In genomic region chr12:55301472-55302300, GRCm38 (mm10) we compare ENCODE assay signal across 8 mouse cellular contexts. TPM values are rescaled to one million over a fixed set of nuclear protein-coding genes. Genes with fewer than 3 reads are reported as not detected.
DNase-seq lines count a peak whose midpoint lies in the region; ATAC-seq lines count a peak whose summit lies in the region.

No protein-coding gene starts in this region.

- peaks cover 26% of the 10 kb centered on the region for H3K36me3 ChIP-seq in hindbrain, embryonic 12.5 days
- peaks cover 22% of the 10 kb centered on the region for H3K36me3 ChIP-seq in midbrain, embryonic 12.5 days

- H3K27ac ChIP-seq in hindbrain, embryonic 12.5 days, result peak overlapping the region; percentile 84; the same call in 1 of the 2 replicates
- peak overlapping the region; percentile 84; the same call in 1 of the 2 replicates for H3K27ac ChIP-seq in midbrain, embryonic 12.5 days (replicated peaks)

- peaks cover 28% of the 10 kb centered on the region for H3K4me1 ChIP-seq in hindbrain, embryonic 12.5 days
- peaks cover 27% of the 10 kb centered on the region for H3K4me1 ChIP-seq in midbrain, embryonic 12.5 days

- DNase-seq in adrenal gland, adult 2 months, result peak; percentile 13
- no peak for DNase-seq in adrenal gland, postnatal 36 days
- DNase-seq in spleen, postnatal 10 days (ENCODE audit: low spot score in 2 of 2), result peak; percentile 32 to 48
- no peak for DNase-seq in spleen, postnatal 36 days (ENCODE audit: low spot score in 2 of 2)
- DNase-seq in right cerebral cortex, postnatal 36 days (ENCODE audit: low spot score in 2 of 2), result no peak
- DNase-seq in frontal cortex, postnatal 14 days (ENCODE audit: low spot score in 2 of 2), result no peak

- ATAC-seq in hindbrain, embryonic 12.5 days (ENCODE audit: low FRiP score), result no peak
- no peak for ATAC-seq in midbrain, embryonic 12.5 days (ENCODE audit: low FRiP score, low read depth)

- H3K27me3 ChIP-seq in hindbrain, embryonic 12.5 days, result no peaks in the 10 kb centered on the region
- H3K27me3 ChIP-seq in midbrain, embryonic 12.5 days, result no peaks in the 10 kb centered on the region

- WGBS in hindbrain, embryonic 12.5 days, result 52% methylated on average over 11 of the region's 11 CpGs
- 51% methylated on average over 11 of the region's 11 CpGs for WGBS in midbrain, embryonic 12.5 days

- H3K9ac ChIP-seq in hindbrain, embryonic 12.5 days, result peak overlapping the region; percentile 70
- peak overlapping the region; percentile 72 for H3K9ac ChIP-seq in midbrain, embryonic 12.5 days (replicated peaks)

- H3K4me3 ChIP-seq in hindbrain, embryonic 12.5 days, result peak overlapping the region; percentile 59
- H3K4me3 ChIP-seq in midbrain, embryonic 12.5 days, result peak overlapping the region; percentile 67

- peak overlapping the region; percentile 65 for H3K4me2 ChIP-seq in hindbrain, embryonic 12.5 days (replicated peaks)
- H3K4me2 ChIP-seq in midbrain, embryonic 12.5 days (replicated peaks), result peak overlapping the region; percentile 67

- H3K9me3 ChIP-seq in hindbrain, embryonic 12.5 days (replicated peaks), result no peaks in the 10 kb centered on the region
- H3K9me3 ChIP-seq in midbrain, embryonic 12.5 days, result no peaks in the 10 kb centered on the region

RNA-seq across cellular contexts. Expression of gene Ppp2r3c, which starts 1.1 kb away (rescaled TPM):
- 10 to 100 TPM; 11.3 to 12.9 TPM for total RNA-seq in adrenal gland, adult 2 months (2021)
- 0.39 and 0.40 TPM in 2 replicates for polyA plus RNA-seq in adrenal gland, adult 2 months (2012; rRNA removed)
- 10 to 100 TPM; 11.1 to 11.3 TPM for total RNA-seq in adrenal gland, postnatal 36 days (2021)
- 26.2 and 29.5 TPM in 2 replicates for polyA plus RNA-seq in hindbrain, embryonic 12.5 days (2016; fragmentation: Nextera tagmentation; extraction: Ambion mirVana)
- polyA plus RNA-seq in midbrain, embryonic 12.5 days (2016; fragmentation: Nextera tagmentation; extraction: Ambion mirVana), result 28.2 and 29.0 TPM in 2 replicates

RNA-seq across cellular contexts. Expression of gene 1110008L16Rik, which starts 2.3 kb away (rescaled TPM):
- total RNA-seq in adrenal gland, adult 2 months (2021), result 10 to 100 TPM; 18.0 to 20.7 TPM
- 3.1 and 4.5 TPM in 2 replicates for polyA plus RNA-seq in adrenal gland, adult 2 months (2012; rRNA removed)
- total RNA-seq in adrenal gland, postnatal 36 days (2021), result 10 to 100 TPM; 15.4 to 18.9 TPM
- 12.0 and 13.3 TPM in 2 replicates for polyA plus RNA-seq in hindbrain, embryonic 12.5 days (2016; fragmentation: Nextera tagmentation; extraction: Ambion mirVana)
- 13.6 and 14.1 TPM in 2 replicates for polyA plus RNA-seq in midbrain, embryonic 12.5 days (2016; fragmentation: Nextera tagmentation; extraction: Ambion mirVana)

Comparison
In these comparisons a context has a peak if more than half of its experiments do, and no peak if none do; other contexts are left out.
1. DNase-seq: peak in adrenal gland, adult 2 months (single experiment) and spleen, postnatal 10 days (2 of 2); none in adrenal gland, postnatal 36 days (0 of 2), spleen, postnatal 36 days (0 of 2), right cerebral cortex, postnatal 36 days (0 of 2) and frontal cortex, postnatal 14 days (0 of 2).
2. RNA of gene Ppp2r3c, which starts 1.1 kb away (polyA plus RNA-seq): 28.2 to 29.0 TPM in midbrain, embryonic 12.5 days and 26.2 to 29.5 TPM in hindbrain, embryonic 12.5 days; 0.39 to 0.40 TPM in adrenal gland, adult 2 months; every median in the first group is over 10 times any median in the second.